Mouse (Mus musculus) c-Kit-negative CD71-positive TER-119-positive erythroid progenitor cells, embryonic 14.5 days (primary cell): ENCODE results near the gene Gm5168.
"Not testable (repeated sequence)": the region's sequence is repeated elsewhere in the genome, so short reads cannot be mapped to it uniquely, and the experiment has no call there.

Experiments used
- DNase-seq: peaks from one replicate; pipeline ENCODE4 v3.0.0-alpha.2; 2013; ENCODE audit warnings: low read depth, low spot score

Gene Gm5168

GRCm38 (mm10) chrX:26050941-26051340, at the start of gene Gm5168:
Gene Gm5168, minus strand, starts transcription at chrX:26051041.
- not testable (repeated sequence) for DNase-seq
